Mouse (Mus musculus) left cerebral cortex, adult 8-10 months (tissue): ENCODE measurements around the gene Zfp146. TPM values are rescaled to one million over a fixed set of nuclear protein-coding genes. Genes with fewer than 3 reads are reported as not detected.
A peak's percentile ranks its signal among the peaks of the same experiment; 100 is the strongest.
"Not testable (repeated sequence)": the region's sequence is repeated elsewhere in the genome, so short reads cannot be mapped to it uniquely, and the experiment has no call there.

Experiments
- DNase-seq, 2 experiments: peaks; one replicate each; pipeline ENCODE4 v3.0.0; 2022; ENCODE audit warnings: low spot score in 2 of 2
- total RNA-seq, 4 experiments: library from RNA; stranded (reverse); gene quantifications; 2 replicates each; pipeline ENCODE4 v1.2.4; 2022

The Zfp146 gene
- total RNA-seq, result 10 to 100 TPM; 45.6 to 47.7 (median 46.7) TPM

DNA sequence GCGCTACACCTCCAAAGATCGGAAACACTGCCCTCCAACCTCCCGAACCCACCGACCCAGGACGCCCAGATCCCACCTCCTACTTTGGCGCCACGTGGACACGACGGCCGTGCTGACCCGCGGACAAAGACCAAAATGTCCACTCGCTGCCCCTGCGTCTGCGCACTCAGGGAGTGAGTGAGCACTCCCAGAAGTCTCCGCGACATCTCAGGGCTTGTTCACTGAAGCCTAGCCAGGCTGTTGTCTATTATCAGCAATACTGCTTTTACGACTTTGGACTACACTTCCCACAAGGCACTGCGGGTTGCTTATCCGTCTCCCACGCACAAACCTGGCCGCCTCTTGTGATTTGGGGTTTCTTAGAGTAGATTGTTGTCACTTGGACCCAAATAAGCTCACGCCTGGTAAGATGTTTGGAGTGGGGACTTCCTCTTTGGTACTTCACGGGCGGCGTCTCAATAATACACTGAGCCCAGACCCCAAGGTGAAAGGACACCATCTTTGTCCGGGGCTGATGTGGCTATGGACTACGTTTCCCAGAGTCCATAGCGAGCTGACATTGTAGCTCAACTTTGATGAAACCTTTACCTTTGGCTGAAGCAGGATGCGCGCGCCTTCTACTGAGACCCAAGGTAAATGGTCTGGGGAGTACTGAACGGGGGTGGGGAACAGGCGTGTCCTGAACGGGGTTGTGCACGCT is at the start of gene Zfp146:
Gene Zfp146, minus strand, starts transcription at position 168 of the 700 bp plus-strand sequence.
- peak; percentile 90 to 93 for DNase-seq

DNA sequence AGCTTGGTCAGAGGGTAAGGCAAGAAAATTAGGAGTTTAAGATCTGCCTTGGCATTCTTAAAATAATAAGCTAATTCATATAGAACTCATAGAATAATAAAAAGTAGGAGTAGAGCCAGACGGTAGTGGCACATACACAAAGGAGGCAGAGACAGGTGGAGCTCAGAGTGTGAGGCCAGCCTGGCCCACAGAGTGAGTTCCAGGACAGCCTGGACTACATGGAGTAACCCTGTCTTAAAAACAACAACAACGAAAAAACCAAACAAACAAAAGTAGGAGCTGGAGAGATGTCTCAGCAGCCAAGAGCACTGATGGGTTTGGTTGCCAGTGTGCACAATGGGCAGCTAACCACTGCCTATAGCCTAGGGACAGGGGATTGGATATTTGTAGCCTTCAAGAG is 47.7 kb upstream of the Zfp146 start:
- no peak for DNase-seq

DNA sequence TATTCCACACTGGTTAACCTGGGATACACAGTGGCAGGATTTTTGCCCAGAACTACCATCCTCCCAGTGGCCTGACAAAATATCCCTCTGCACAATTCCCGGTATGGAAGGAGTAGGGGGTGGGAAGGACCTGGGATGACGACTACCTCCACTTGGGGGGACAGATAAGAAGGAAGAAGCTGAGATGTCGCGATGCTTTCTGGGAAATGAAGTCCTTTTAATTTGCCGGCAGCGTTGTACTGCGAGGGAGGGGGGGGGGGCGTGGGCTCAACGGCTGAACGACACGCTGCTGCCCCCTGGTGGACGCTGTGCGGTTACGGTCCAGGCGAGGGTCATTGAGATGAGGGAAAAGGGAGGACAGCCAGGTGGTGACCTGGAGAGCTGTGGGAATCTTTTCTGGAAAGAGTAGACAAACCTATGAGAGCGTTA is 47.2 kb upstream of the Zfp146 start:
- no peak for DNase-seq

DNA sequence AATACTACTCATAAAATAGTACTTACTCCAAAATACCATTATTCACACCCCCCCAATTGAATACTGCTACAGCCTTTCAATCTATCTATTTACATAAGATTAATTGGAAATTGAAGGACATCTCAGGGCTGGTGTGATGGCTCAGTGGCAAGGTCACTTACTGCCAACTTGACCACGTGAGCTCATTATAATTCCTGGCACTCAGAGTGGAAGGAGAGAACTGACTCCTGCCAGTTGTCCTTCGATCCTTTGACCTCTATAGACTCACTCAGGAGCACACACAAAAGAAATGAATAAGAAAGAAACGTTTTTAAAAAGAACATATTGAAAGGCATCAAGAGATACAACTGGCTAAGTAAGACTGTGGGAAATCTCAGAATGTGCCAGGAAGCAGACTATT is 46.3 kb upstream of the Zfp146 start:
- no peak for DNase-seq

DNA sequence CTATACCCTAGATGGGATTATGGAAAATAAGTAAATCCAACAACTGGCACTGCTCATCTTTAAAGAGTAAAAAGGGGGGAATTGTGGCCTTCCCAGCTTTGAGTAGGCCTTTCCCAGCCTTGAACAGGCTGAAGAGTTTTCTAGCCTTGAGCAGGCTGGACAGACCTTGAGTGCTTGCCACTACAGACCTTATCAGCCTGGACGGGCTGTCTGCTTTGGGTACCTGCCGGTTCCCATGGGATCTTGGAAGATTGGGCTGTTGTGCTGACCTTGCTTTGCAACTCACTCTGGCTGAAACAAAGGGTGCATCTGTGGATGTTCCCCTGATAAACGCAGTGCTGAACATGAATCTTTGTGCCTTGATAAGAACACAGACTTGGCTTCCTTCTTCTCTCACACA is 44.3 kb upstream of the Zfp146 start:
- DNase-seq, result no peak

DNA sequence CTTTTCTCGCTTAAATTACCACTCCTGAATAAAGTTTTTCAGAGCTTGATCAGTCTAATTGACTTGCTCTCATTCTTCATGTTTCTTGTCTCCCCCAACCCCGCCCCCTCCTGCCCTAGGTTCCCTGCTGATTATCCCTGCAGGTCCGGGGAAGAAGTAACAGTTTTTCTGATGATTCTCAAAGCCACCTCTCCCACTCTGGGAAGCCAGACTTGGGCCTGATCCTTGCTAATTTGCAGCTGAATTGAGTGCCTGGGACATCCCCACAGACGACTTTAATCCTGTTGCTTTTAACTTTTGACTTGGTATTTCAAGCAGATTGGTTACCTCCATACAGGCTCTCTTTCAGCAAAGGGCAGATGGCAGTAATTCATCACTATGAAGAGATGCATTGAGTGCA is 41.5 kb upstream of the Zfp146 start:
- DNase-seq, result no peak

DNA sequence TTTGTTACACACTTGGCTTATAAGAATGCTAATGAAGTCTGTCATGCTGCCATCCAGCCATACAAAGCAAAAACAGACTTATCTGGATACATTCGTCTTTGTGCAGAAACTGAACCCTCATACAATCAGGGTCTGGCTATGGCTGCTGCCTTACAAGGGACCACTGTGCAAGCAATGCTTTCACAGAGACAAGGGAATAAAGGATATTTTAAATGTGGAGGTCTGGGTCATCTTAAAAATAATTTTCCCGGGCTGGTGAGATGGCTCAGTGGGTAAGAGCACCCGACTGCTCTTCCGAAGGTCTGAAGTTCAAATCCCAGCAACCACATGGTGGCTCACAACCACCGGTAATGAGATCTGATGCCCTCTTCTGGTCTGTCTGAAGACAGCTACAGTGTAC is 36.8 kb upstream of the Zfp146 start:
- not testable (repeated sequence) for DNase-seq

DNA sequence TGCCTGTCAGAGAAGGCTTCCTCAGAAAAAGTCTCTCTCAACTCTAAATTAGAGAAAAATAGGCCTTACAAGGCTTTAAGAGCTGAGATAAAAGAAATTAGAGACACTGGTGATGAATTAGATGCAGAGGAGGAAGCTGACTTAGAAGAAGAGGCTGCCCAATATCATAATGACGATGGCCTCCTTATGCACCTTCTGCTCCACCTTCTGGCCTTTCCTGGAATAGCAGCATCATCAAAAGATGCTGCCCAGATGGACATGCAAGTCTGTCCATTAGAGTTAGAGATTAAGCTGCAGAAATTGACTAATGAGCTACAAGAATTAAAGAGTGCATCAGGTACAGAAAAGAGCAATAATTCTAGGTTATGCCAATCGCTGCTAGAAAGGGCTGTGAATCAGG is 35.8 kb upstream of the Zfp146 start:
- DNase-seq, result no peak

DNA sequence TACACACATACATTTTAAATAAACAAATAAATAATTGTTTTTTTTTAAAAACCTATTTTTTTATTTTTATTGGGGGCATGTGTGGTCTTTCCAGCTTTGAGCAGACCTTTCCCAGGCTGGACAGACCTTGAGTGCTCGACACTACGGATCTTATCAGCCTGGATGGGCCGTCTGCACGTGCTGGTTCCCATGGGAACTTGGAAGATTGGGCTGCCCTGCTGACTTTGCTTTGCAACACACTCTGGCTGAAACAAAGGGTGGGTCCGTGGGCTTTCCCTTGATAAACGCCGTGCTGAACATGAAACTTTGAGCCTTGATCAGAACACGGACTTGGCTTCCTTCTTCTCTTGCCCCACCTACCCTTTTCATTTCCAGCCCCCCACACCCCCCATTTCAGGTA is 34.8 kb upstream of the Zfp146 start:
- no peak for DNase-seq

DNA sequence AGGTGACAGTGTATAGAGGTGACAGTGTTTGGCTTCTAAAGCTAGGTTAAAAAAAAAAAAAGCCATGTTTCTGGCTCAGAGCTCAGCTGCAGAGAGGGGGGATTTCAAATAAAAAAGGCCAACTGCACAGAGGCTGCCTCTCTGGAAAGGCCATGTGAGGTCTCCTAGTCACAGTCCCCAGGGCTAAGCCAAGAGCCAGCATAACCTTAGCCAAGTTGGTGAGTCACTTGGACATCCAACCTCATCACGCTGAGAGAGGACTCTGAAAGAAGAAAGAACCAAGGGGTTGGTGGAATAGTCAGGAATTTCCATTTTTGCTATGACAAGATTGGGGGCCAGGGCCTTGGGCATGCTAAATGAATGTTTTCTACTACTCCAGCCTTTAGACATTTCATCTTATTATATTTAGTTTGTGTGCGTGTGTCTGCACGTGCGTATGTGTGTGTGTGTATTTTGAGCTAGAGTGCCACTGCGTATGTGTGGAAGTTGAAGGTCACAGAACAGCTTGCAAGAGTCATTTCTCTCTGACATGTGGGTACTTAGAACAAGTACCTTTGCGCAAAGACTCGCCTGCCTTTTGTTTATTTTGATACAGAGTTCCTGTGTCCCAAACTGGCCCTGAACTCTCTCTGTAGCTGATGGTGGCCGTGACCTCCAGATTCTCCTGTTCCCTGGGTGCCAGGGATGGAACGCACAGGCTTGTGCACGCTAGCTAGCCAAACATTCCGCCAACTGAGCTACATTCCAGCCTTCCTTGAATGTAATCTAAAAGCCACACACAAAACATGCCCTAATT is 33.5 kb upstream of the Zfp146 start:
- DNase-seq, result no peak

DNA sequence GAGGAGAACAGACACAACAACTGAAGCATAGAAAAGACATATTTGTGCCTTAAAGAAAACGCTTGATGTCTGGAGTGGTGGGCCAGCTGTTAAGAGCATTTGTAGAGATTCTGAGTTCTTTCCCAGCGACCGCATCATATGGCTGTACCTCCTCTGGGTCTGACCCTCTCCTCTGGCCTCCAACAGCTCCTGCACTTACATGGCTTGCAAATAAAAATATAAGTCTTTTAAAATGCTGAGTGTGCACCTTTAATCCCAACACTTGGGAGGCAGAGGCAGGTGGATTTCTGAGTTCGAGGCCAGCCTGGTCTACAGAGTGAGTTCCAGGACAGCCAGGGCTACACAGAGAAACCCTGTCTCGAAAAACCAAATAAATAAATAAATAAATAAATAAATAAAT is 31.1 kb upstream of the Zfp146 start:
- DNase-seq, result not testable (repeated sequence)

DNA sequence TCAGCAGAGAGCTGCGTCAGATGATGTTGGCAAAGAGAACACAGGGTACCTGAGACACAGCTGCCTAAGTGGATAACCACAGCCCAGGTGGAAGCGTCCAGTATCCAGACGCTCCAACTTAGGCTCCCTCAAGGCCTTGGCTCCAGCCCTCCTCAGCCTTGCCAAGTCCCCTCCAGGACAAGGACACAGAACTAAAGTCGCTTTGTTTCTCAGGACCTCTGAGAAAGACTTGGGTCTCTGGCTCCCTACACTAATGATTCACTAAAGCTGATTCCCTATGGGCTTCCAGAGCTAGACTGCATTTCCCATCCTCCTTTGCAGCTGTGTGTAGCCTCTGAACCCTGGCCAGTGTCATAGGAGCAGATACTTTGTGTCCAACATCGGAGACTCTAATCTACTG is 30.6 kb upstream of the Zfp146 start:
- no peak for DNase-seq

DNA sequence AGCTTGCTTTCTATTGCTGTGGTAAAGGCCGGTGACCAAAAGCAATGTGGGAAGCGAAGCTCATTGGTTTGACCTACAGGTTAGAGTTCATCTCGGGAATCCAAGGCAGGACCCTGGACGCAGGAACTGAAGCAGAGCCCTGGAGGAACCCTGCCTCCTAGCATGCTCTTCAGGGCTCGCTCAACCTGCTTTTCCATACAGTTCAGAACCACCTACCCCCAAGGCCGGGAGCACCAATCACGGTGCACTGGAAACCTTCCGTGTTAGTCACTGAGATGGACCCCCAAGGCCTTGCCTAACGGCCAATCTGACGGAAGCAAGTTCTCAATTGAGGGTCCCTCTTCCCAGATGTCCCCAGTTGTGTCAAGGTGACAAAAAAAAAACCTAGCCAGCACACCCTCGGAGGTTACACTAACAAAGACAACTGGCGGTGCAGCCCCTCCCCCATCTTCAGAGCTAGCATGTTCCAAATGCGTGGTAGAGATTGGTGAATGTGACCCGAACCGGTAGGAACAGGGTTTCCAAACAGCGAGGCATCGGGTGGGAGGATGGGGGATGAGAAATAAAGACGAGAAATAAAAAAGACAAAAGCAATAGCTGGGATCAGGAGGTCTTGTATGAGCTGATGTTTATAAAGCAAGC is 30.1 kb upstream of the Zfp146 start:
- no peak for DNase-seq

DNA sequence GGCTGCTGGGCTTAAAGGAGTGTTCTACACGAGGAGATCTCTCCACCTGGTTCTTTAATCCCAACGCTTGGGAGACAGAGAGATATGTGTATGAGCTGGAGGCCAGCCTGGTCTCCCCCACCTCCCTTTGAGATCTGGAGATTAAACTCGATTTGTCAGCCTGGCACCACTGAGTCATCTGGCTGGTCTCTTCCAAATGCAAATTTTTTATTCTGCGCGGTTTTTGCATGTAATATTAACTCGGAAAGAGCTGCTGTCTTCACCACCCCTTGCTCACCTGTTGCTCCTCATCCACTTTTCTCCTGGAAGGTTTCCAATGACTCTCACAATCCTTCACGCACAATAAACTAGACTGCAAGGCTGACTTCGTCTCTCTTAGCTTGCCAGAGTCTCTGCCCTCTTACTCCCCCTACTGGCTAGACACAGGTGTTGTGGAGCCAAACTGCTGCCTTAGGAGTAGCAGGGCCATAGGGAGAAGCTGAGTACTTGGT is 29.0 kb upstream of the Zfp146 start, which contains the start of gene Capns1:
Gene Capns1, minus strand, starts transcription at position 331 of the 491 bp plus-strand sequence.
- DNase-seq, result no peak

DNA sequence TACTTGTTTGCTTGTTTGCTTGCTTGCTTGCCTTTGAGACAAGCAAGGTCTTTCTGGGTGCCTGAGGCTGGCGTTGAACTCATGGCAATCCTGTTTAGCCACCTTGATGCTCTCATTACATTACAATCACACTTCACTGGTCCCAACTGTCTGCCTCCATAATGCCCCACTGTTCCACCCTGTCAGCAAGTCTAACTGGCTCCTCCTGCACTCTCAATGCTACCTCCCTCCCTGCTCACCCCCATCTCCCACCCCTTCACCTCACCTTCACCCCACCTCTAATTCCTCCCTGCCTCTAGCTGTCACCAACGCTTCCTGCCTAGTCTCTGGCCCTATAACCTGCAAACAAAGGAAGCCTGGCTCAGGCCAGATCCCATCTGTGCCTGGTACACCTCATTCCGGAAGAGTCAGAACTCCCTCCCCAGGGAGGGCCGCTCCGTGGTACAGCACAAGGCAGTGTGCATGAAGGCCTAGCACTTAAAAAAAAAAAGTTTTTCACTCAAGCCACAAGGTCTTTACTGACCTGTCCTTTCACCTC is 28.1 kb upstream of the Zfp146 start:
- no peak for DNase-seq

DNA sequence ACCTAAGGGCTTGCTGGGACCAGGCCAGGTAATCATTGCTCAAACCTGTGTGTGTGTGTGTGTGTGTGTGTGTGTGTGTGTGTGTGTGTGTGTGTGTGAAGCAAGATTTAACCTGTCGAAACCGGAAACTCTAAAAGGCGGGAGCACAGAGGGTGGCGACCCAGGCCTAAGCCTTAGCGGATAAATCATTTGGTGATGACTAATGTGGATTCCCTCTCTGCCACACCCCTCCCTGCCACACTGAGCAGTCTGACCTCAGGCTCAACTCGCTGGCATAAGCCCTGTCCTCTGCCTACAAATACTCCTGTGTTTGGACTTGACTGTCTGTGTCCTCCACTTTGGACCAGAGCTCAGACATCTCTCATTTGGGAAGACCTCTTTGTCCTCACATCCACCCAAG is 26.6 kb upstream of the Zfp146 start:
- no peak for DNase-seq

DNA sequence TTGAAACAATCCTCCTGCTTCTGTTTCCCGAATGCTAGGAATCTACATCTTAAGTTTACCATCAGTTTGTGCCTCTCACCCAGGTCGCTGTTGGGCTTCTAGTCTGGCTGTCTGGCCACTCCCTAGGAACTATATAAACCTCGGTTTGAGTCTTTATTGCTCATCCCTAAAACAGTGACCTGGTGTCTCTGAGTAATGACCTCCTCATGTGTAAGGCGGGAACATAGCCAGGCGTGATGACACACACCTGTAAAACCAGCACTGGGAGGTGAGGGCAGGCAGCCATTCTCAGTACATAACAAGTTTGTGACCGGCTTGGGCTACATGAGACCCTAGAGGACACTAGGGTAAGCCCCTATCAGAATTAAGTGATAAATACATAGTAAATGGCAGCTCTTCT is 25.9 kb upstream of the Zfp146 start:
- no peak for DNase-seq

DNA sequence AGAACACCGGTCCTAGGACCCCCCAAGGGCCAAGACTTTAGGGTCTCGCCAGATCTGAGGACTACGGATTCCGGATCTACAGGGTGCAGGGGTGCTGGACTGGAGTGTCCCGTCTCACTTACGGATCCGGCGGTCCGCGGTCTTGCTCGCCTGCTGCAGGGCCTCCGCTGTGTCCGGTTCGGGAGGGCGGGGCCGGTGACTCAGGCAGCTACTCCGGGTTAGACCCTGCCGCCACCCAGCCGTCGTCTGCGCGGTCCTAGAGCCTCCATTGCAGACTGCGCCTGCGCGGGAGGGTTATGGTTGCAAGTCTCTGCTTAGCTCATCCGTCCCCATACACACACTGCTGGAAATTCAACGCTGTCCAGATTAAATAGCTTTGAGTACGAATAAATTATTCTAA is 25.3 kb upstream of the Zfp146 start:
- peak; percentile 76 to 93 for DNase-seq

DNA sequence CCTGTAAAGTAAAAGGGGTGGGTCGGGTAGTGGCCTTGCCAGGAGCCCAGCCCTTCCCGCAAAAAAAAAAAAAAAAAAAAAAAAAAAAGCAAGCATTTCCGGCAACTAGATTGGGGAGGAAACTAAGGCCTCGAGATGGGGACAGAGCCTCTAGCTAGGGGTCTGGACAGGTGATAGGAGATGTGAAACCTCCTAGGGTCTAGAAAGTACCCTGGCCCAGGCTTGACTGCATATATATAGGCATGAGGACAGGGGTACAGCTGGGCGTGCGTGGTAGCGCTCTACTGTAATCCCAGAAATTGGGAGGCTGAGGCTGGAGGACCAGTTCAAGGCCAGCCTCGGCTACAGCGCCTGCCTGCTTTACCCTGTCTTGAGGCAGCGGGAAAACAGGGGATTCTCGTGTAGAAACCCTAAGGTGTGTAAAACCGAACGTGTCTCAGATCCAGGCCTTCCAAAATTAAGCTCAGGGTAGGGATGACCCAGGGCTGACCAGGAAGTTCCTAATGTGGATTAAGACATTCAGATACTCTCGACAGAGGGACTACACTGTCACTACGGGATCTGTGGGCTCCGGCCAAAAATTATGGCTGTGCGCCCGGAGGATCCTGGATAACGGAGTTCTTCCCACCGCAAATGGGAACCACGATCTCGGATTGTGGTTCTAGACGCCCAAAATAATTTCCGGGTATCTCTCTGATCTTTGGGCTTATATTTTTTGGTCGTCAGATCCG is 24.7 kb upstream of the Zfp146 start:
- no peak for DNase-seq

DNA sequence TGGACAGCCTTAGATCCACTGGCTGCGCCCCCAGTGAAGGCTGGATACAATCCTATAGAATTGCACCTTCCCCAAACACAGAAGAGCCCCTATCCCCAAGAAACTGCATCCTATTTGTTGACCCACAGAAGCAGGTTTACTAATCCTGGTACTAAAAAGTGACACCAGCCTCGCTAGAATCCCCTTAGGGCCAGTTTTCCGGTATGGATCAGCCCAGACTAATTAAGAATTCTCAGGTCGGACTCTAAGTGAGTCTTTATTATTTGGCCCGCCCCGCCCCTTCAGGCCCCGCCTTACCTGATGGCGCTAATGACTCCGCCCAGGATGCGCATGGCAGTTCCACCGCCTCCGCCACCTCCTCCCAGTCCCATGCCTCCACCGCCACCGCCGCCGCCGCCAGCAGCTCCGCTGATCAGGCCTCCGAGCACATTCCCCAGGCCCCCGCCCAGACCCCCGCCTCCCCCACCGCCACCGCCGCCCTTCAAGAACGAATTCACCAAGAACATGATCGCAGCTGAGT is 24.1 kb upstream of the Zfp146 start:
- peak in 1 of 2 experiments; percentile 58 for DNase-seq

DNA sequence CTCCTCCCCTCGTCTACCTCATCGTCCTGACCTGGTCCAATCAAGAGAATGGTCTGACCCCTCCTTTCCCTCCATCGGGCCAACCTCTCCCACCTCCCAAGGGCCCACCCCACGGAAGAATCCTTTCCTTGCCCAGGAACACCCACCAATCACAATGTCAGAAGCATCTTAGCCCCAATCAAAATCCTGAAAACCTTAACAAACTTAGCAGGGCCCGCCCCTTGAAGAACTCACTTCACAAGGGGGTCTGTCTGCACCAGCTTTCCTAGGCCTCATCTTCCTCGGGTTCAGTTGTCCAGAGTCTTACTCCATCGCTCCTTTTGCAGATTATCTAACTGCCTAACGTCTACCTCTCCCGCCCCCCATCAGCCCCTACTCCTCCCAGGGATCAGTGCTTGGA is 23.5 kb upstream of the Zfp146 start:
- no peak for DNase-seq
